Mouse (Mus musculus): ENCODE measurements at regions not wholly inside any gene's neighbourhood (a gene's known extent, or its start where the extent isn't known, plus 50 kb on each side); places are given as distances from the start of the nearest gene placed in this dataset.
A peak's percentile ranks its signal among the peaks of the same experiment; 100 is the strongest.

DNA sequence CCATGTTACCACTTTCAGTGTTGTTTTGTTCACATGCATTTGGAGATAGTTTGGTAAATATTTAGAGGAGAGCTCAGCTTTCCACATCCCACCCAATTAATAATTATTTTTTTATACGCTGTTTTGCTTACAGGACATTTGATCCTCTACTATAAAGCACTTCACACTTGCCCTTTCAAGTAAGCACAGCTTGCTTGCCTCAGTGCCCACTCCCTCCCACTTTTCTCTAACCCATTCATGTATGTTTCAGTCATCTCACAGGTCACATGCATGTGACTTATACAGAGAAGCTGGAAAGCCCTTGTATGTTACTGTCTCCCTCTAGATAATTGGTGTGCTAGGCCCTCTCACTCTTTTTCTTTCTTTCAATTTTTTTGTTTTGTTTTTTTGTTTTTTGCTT is 252.0 kb downstream of the Tfec start:
- no peak overlapping the region for H3K4me2 ChIP-seq
- H3K4me1 ChIP-seq (replicated peaks): no peaks in the 10 kb centered on the region
- no peak overlapping the region for H3K9ac ChIP-seq
- H3K27ac ChIP-seq (replicated peaks): no peak overlapping the region
- 78% methylated on average over 1 of the region's 1 CpGs for WGBS
- H3K9me3 ChIP-seq: no peaks in the 10 kb centered on the region
- ATAC-seq (ENCODE audit: low read depth): no peak
- no peak overlapping the region for H3K4me3 ChIP-seq
- H3K27me3 ChIP-seq: no peaks in the 10 kb centered on the region
- no peaks in the 10 kb centered on the region for H3K36me3 ChIP-seq

DNA sequence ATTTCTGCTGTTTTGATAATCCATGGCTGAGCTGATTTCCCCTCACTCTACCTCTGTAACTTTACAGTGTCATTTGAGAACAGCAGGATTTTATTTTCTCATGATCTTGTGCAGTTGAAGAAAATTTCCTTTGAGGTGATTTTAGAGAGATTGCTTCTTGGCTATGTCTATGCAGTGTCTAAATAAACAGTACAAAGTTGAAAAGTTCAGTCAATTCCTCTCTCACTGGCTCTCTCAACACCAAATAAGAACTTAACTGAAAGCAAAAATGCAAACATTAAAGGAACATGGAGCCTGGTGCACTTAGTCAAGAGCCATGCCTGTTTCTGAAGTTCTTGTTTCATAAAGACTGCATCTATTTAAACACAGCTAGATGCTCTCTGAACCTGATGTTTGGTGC is 254.7 kb downstream of the Tfec start:
- Histone ChIP-seq H3K36me3 (no peaks in the 10 kb centered on the region), H3K4me1 (replicated peaks) (no peaks in the 10 kb centered on the region), H3K9ac (no peak overlapping the region), H3K27me3 (no peaks in the 10 kb centered on the region), H3K4me3 (no peak overlapping the region), H3K9me3 (no peaks in the 10 kb centered on the region), H3K27ac (replicated peaks) (no peak overlapping the region), H3K4me2 (no peak overlapping the region)
- no peak for ATAC-seq (ENCODE audit: low read depth)

DNA sequence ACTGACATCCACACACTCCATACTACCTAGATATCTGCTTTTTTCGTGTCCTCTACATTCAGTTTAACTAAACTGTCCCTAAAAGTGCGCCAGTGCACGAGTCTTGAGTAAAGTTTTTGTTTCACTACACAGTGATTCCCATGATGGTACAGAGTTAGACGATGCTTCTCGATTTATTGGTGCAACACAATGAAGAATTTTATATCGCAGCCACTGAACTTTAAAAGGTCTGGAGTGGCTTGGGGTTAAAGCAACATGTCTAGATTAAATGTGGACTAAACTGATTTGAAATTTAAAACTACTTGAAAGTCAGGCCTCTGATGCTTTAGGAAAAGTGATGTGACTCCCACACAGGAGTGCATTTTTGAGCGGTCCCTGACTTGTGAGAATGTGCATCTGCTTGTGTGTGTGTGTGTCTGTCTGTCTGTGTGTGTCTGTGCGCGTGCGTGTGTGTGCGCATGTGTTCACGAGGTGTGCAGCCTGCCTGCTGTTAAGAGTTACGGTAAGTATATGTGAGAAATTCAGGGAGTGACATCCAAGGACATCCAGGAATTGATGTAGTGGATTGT is 261.4 kb downstream of the Tfec start:
- WGBS: 88% methylated on average over 13 of the region's 13 CpGs
- no peaks in the 10 kb centered on the region for H3K9me3 ChIP-seq
- no peaks in the 10 kb centered on the region for H3K36me3 ChIP-seq
- no peak overlapping the region for H3K27ac ChIP-seq (replicated peaks)
- ATAC-seq (ENCODE audit: low read depth): no peak
- no peak overlapping the region for H3K4me2 ChIP-seq
- H3K4me3 ChIP-seq: no peak overlapping the region
- no peak overlapping the region for H3K9ac ChIP-seq
- no peaks in the 10 kb centered on the region for H3K27me3 ChIP-seq
- no peaks in the 10 kb centered on the region; the same call in 1 of the 2 replicates for H3K4me1 ChIP-seq (replicated peaks)

DNA sequence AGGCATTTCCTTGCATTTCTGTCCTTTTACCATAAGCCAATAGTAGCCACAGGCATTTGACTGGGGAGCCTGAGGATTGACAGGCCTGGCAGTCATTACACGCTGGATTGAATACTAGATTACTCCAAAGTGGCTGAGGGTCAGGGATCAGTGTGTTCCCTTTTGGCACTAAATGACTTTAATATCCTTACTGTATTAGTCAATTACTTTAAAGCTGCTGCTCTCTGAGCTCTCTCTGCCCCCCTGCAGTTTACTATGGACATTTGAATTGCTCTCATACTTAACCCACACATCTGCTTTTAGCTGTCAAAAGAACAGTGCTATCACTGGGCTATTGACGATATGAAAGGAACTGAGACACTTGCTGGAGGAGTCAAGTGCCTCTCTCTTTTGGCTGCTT is 262.1 kb downstream of the Tfec start:
- no peaks in the 10 kb centered on the region for H3K27me3 ChIP-seq
- H3K4me3 ChIP-seq: no peak overlapping the region
- 14% methylated on average over 2 of the region's 2 CpGs for WGBS
- ATAC-seq (ENCODE audit: low read depth): no peak
- no peak overlapping the region for H3K9ac ChIP-seq
- H3K4me2 ChIP-seq: no peak overlapping the region
- H3K27ac ChIP-seq (replicated peaks): no peak overlapping the region
- no peaks in the 10 kb centered on the region; the same call in 1 of the 2 replicates for H3K4me1 ChIP-seq (replicated peaks)
- H3K9me3 ChIP-seq: no peaks in the 10 kb centered on the region
- no peaks in the 10 kb centered on the region for H3K36me3 ChIP-seq

DNA sequence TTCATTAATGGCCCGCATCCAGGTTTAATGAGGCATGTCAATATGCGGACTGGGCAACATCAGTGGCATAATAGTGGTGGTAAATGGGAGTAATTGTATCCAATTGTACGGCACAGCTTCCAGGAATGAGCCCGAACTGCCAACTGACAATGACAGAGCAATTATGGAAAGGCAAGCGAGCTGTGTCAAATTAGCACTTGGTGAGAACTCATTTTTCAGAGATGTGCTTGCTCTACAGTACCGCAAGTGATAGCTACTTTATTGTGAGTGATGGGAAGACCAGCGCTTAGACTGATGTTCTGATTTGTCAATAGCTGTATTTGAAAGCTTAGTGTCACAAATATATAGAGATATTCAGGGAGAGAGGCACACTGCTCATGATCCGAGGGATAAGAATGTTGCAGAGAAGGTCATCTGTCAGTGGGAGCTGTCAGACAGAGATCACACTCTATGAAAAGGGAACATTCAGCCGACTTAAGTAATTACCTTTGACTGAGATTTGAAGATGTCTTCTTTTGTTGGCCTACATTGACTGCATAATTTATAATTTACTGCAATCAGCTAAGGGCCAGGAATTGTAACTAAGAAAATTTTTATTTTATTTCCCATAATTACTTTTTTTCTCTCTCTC is 290.7 kb downstream of the Tfec start:
- H3K27me3 ChIP-seq: no peaks in the 10 kb centered on the region
- H3K9me3 ChIP-seq: no peaks in the 10 kb centered on the region
- no peak overlapping the region for H3K27ac ChIP-seq (replicated peaks)
- H3K36me3 ChIP-seq: no peaks in the 10 kb centered on the region
- H3K4me1 ChIP-seq (replicated peaks): peaks cover 8% of the 10 kb centered on the region
- 15% methylated on average over 9 of the region's 9 CpGs for WGBS
- H3K4me2 ChIP-seq: peak overlapping the region; percentile 5; the same call in 1 of the 2 replicates
- H3K4me3 ChIP-seq: no peak overlapping the region
- ATAC-seq (ENCODE audit: low read depth): peak; percentile 83
- H3K9ac ChIP-seq: no peak overlapping the region

DNA sequence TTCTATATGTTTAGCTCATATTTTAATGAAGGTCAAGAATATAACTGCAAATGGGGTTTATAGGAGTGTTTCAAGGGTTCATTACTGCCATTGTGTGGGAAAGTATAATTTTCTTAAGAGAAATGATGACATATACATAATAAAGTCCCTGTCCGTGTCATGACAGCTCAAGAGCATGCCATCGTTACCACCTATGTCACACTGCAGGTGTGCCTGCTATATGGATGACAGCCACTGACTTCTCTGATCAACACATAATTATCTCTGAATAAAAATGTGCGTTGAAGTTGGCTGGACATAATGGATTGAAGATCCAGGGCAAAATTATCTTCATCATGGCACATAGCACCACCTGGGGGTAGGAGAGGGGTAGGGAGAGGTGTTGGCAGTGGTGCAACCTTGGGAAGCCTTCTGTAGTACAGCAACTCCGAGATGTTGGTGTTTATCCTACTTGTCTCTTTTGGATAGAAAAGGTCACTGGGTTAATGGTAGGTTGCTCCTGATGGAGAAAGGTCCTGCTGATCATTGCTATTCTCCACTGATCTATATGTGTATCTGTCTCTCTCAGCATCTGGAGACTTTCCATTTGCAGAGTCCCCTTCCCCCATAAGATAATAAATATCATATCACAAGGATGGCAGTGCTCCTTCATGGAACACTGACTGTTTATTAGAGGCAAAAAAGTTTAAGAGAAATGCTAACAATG is 291.4 kb downstream of the Tfec start:
- H3K9me3 ChIP-seq: no peaks in the 10 kb centered on the region

DNA sequence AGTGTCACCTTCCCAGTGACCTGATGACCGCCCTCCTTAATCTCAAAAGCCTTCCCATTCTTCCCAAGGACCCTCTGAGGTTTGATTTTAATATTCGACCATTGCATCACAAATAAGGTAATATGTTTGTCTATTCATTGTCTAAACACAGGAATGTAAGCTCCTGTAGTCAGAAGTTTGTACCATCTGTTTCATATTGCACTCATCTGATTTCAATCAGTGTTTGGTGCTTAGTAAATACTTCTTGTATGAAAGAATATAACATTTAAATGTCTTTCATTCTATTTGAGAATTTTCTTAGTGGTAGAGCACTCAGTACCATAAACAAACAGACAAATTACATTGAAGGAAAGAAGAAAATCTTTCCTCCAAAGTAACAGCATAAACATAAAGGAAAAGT is 305.8 kb downstream of the Tfec start:
- Histone ChIP-seq H3K4me3 (no peak overlapping the region), H3K9ac (no peak overlapping the region), H3K27me3 (no peaks in the 10 kb centered on the region)

More for the DNA sequence above, 291.4 kb downstream of the Tfec start:
- Histone ChIP-seq H3K27ac (replicated peaks) (no peak overlapping the region), H3K4me1 (replicated peaks) (peaks cover 8% of the 10 kb centered on the region), H3K9ac (no peak overlapping the region), H3K27me3 (no peaks in the 10 kb centered on the region), H3K4me3 (no peak overlapping the region), H3K36me3 (no peaks in the 10 kb centered on the region), H3K4me2 (no peak overlapping the region)
- 61% methylated on average over 4 of the region's 4 CpGs for WGBS
- peak; percentile 59 for ATAC-seq (ENCODE audit: low read depth)

DNA sequence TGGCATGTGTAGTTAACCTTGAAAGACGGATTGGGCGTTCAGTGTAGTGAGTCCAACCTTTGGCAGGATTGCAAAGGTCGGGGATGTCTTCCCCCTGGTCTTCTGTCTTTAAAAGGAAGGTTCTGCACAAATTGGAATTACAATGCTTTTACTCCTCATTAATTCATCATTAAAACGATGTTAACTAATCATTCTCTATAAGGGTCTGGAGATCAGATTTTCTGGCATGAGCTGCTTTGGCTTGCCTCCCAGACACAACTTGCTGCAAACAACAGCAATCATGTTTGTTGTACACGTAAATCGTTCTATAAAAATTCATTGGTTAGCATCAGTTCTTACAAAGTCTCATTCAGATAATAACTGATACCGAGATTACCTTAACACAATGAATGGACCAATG is 315.9 kb downstream of the Tfec start:
- Histone ChIP-seq H3K4me1 (replicated peaks) (no peaks in the 10 kb centered on the region), H3K27me3 (no peaks in the 10 kb centered on the region), H3K36me3 (no peaks in the 10 kb centered on the region), H3K4me2 (no peak overlapping the region), H3K27ac (replicated peaks) (no peak overlapping the region), H3K4me3 (no peak overlapping the region), H3K9me3 (no peaks in the 10 kb centered on the region), H3K9ac (no peak overlapping the region)
- ATAC-seq (ENCODE audit: low read depth): no peak
- WGBS: 68% methylated on average over 7 of the region's 7 CpGs

More for the DNA sequence above, 305.8 kb downstream of the Tfec start:
- H3K36me3 ChIP-seq: no peaks in the 10 kb centered on the region
- no peaks in the 10 kb centered on the region for H3K4me1 ChIP-seq (replicated peaks)
- H3K4me2 ChIP-seq: no peak overlapping the region
- 85% methylated on average over 2 of the region's 2 CpGs for WGBS
- H3K9me3 ChIP-seq: no peaks in the 10 kb centered on the region
- H3K27ac ChIP-seq (replicated peaks): no peak overlapping the region
- no peak for ATAC-seq (ENCODE audit: low read depth)

DNA sequence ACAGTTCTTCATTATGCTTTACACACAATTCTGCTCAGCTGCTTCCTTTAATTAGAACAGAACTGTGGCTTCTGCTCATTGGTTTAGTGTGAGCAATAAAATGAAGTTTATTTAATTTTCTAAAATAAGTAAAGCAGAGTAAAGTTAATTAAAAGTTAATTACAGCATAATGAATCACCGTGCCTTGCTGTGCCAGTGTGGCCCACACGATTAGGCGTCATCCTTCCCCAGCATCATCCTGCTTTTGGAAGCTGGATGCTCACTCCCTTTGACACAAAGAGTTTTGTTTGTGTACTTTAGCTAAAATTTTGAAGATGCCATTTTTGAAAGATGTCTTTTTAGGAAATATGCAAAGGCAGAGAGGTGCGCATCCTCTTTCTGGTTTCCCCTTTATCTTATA is 316.4 kb downstream of the Tfec start:
- Histone ChIP-seq H3K9ac (no peak overlapping the region), H3K9me3 (no peaks in the 10 kb centered on the region), H3K4me1 (replicated peaks) (no peaks in the 10 kb centered on the region), H3K4me2 (no peak overlapping the region), H3K27ac (replicated peaks) (no peak overlapping the region), H3K27me3 (no peaks in the 10 kb centered on the region), H3K4me3 (no peak overlapping the region), H3K36me3 (no peaks in the 10 kb centered on the region)
- WGBS: 67% methylated on average over 4 of the region's 4 CpGs
- ATAC-seq (ENCODE audit: low read depth): peak; percentile 15; the same call in 1 of the 2 replicates

DNA sequence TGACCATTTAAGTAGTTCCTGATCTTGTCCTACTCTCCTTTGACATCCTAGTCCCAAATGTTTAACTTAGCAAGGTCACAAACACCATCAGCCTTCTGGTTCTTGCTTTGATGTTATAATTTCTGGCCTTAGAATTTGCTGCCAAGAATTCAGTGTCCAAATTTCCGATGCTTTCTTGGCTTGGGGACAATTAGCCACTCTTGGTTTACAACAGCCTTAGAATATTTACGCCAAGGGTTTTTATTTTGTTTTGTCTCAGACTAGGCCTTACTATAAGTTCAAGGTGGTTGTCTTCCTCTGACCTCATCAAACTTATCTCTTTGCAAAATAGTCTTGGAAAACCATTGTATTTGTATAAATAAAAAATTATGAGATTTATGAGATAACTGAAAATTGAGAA is 322.4 kb downstream of the Tfec start:
- Histone ChIP-seq H3K27me3 (no peaks in the 10 kb centered on the region), H3K9me3 (no peaks in the 10 kb centered on the region), H3K9ac (no peak overlapping the region), H3K4me3 (no peak overlapping the region), H3K4me1 (replicated peaks) (no peaks in the 10 kb centered on the region), H3K4me2 (no peak overlapping the region), H3K27ac (replicated peaks) (no peak overlapping the region), H3K36me3 (no peaks in the 10 kb centered on the region)
- 88% methylated on average over 2 of the region's 2 CpGs for WGBS
- ATAC-seq (ENCODE audit: low read depth): no peak

DNA sequence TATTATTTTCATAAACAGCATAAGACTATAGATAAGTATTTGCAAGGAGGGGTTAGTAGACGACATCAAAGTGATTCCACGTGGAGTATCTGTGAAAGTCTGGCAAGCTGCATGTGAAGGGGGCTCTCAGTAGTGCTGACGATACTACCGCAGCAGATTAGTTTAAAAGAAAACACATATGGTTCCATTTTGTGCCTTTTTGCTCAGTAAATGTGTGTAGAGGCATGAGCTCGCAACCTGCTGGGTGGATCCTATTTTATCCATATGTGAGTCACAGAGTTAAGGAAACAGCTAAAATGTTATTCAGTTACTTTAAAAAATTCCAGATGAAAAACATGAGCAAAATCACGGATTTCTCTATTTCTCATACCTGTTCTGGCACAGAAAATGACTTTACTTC is 325.4 kb downstream of the Tfec start:
- Histone ChIP-seq H3K4me3 (no peak overlapping the region), H3K9ac (no peak overlapping the region), H3K36me3 (no peaks in the 10 kb centered on the region), H3K27ac (replicated peaks) (no peak overlapping the region), H3K27me3 (no peaks in the 10 kb centered on the region), H3K4me1 (replicated peaks) (no peaks in the 10 kb centered on the region), H3K4me2 (no peak overlapping the region), H3K9me3 (no peaks in the 10 kb centered on the region)
- 77% methylated on average over 6 of the region's 6 CpGs for WGBS
- no peak for ATAC-seq (ENCODE audit: low read depth)

DNA sequence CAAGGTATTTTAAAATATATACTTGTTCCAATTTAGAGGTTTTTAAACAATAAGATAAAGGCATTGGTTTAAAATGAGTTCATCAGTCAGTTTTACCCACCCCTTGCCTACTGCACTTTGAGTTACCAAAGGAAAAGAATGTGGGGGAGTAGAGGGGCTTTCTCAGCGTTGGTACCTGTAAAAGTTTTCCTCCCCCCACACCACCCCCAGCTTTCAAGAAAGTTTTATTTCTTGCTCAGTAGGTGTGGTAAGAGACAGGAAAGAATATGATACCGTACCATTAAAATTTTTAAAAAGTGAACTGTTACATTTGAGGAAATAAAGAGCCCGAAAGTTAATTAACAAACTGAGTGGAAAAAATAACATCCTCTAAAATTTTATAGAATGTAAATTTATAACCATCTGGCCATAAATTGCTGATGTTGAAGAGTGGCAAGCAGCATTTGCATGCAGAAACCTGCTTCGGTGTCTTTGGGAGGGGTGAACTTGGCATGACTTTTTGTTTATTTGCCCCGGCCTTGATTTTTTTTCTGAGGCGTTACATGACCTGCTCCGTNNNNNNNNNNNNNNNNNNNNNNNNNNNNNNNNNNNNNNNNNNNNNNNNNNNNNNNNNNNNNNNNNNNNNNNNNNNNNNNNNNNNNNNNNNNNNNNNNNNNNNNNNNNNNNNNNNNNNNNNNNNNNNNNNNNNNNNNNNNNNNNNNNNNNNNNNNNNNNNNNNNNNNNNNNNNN is 346.1 kb downstream of the Tfec start:
- Histone ChIP-seq H3K4me1 (replicated peaks) (peaks cover 21% of the 10 kb centered on the region), H3K27me3 (no peaks in the 10 kb centered on the region), H3K4me3 (no peak overlapping the region), H3K36me3 (no peaks in the 10 kb centered on the region), H3K9me3 (no peaks in the 10 kb centered on the region), H3K27ac (replicated peaks) (no peak overlapping the region), H3K4me2 (no peak overlapping the region), H3K9ac (no peak overlapping the region)
- whole genome bisulfite sequencing: 56% methylated on average over 7 of the region's 7 CpGs
- no peak for ATAC-seq (ENCODE audit: low read depth)

Measured in neural tube, embryonic 13.5 days (tissue).